Mouse (Mus musculus) intestine, postnatal 0 days (tissue): ENCODE results near the gene Atp2b4. TPM values are rescaled to one million over a fixed set of nuclear protein-coding genes. Genes with fewer than 3 reads are reported as not detected.

Source experiments
- ATAC-seq: fragments of 200-750 bp; cut with Nextera tagmentation; 2 replicates; pipeline ENCODE4 v1.8.0; 2017; ENCODE audit warnings: mild to moderate bottlenecking, moderate TSS enrichment, moderate library complexity
- H3K27ac ChIP-seq: fragments of 300-500 bp; sonication (generic); 2 replicates; pipeline ENCODE4 v1.5.1; 2014; ENCODE audit warnings: mild to moderate bottlenecking, low read depth, low read length, moderate library complexity
- H3K27me3 ChIP-seq: fragments of 300-500 bp; sonication (generic); replicated peaks from 2 replicates; pipeline ENCODE4 v1.6.1; 2014; ENCODE audit warnings: low read length, mixed read lengths; ENCODE audit not compliant: control insufficient read depth, insufficient read depth
- H3K36me3 ChIP-seq: fragments of 300-500 bp; sonication (generic); 2 replicates; pipeline ENCODE4 v1.6.1; 2014; ENCODE audit warnings: mild to moderate bottlenecking, moderate library complexity; ENCODE audit not compliant: control insufficient read depth, insufficient read depth
- H3K4me1 ChIP-seq: fragments of 300-500 bp; sonication (generic); replicated peaks from 2 replicates; pipeline ENCODE4 v1.6.1; 2014; ENCODE audit warnings: antibody characterized with exemption, low read length, mixed read lengths; ENCODE audit not compliant: control insufficient read depth, insufficient read depth
- H3K4me2 ChIP-seq: fragments of 300-500 bp; sonication (generic); replicated peaks from 2 replicates; pipeline ENCODE4 v1.6.1; 2014; ENCODE audit warnings: low read depth, mild to moderate bottlenecking, moderate library complexity
- H3K4me3 ChIP-seq: fragments of 300-500 bp; sonication (generic); 2 replicates; pipeline ENCODE4 v1.5.1; 2014; ENCODE audit warnings: low read depth, low read length
- H3K9ac ChIP-seq: fragments of 300-500 bp; sonication (generic); 2 replicates; pipeline ENCODE4 v1.6.1; 2014; ENCODE audit warnings: mild to moderate bottlenecking, low read depth, low read length
- H3K9me3 ChIP-seq: fragments of 300-500 bp; sonication (generic); 2 replicates; pipeline ENCODE4 v1.6.1; 2016; ENCODE audit warnings: mixed run types; ENCODE audit not compliant: control insufficient read depth
- CTCF ChIP-seq: sonication (generic); IDR thresholded peaks from 2 replicates; pipeline ENCODE4 v1.5.1; 2016; ENCODE audit warnings: low read depth, mild to moderate bottlenecking, control low read depth, antibody characterized with exemption, moderate library complexity
- WGBS: fragments of 180-500 bp; shearing (Covaris S2); extraction: QIAGEN DNeasy Blood & Tissue Kit; methylation state at CpG from one replicate; pipeline ENCODE4 v1.1.7; 2014; 5-methylcytosine and 5-hydroxymethylcytosine counted together
- polyA plus RNA-seq: library from polyadenylated mRNA; unstranded; fragments of >200 nt; fragmentation: Nextera tagmentation; extraction: Ambion mirVana; gene quantifications from 2 replicates; pipeline ENCODE4 v1.2.1, GENCODE M21; 2015

Gene Atp2b4
- polyA plus RNA-seq, 1 experiment from 2014 or later: 9.8 TPM

- no peak overlapping the region for H3K4me3 ChIP-seq
- peaks cover 13% of the 10 kb centered on the region for H3K4me1 ChIP-seq
- no peaks in the 10 kb centered on the region for H3K36me3 ChIP-seq
- H3K9ac ChIP-seq: no peak overlapping the region
- no peaks in the 10 kb centered on the region for H3K27me3 ChIP-seq
- H3K4me2 ChIP-seq: no peak overlapping the region
- no peak for ATAC-seq
- no peaks in the 10 kb centered on the region for H3K9me3 ChIP-seq
- TF ChIP-seq CTCF: no peak
- WGBS: 97% methylated on average over 12 of the region's 12 CpGs
- no peak overlapping the region for H3K27ac ChIP-seq
Observed at GRCm38 (mm10) chr1:133697935-133698620, 102.8 kb downstream of the Atp2b4 start.

- no peak overlapping the region for H3K27ac ChIP-seq
- no peak for TF ChIP-seq CTCF
- WGBS: 25% methylated on average over 7 of the region's 7 CpGs
- ATAC-seq: no peak
- peaks cover 13% of the 10 kb centered on the region for H3K4me1 ChIP-seq
- H3K4me2 ChIP-seq: no peak overlapping the region
- no peak overlapping the region for H3K9ac ChIP-seq
- no peaks in the 10 kb centered on the region for H3K36me3 ChIP-seq
- H3K27me3 ChIP-seq: no peaks in the 10 kb centered on the region
- H3K9me3 ChIP-seq: no peaks in the 10 kb centered on the region
- H3K4me3 ChIP-seq: no peak overlapping the region
Observed at GRCm38 (mm10) chr1:133695901-133696300, 104.9 kb downstream of the Atp2b4 start.

- H3K27me3 ChIP-seq: no peaks in the 10 kb centered on the region
- no peak overlapping the region for H3K4me2 ChIP-seq
- H3K9ac ChIP-seq: no peak overlapping the region
- no peaks in the 10 kb centered on the region for H3K36me3 ChIP-seq
- TF ChIP-seq CTCF: no peak
- ATAC-seq: no peak
- H3K4me3 ChIP-seq: no peak overlapping the region
- peaks cover 13% of the 10 kb centered on the region for H3K4me1 ChIP-seq
- 0 out of 2 replicates have a peak overlapping the region, but pooled peaks have one; percentile 35 for H3K27ac ChIP-seq
- 93% methylated on average over 1 of the region's 1 CpGs for whole genome bisulfite sequencing
- H3K9me3 ChIP-seq: no peaks in the 10 kb centered on the region
Observed at GRCm38 (mm10) chr1:133694876-133695275, 106.0 kb downstream of the Atp2b4 start.

- Histone ChIP-seq H3K9me3 (no peaks in the 10 kb centered on the region), H3K27me3 (no peaks in the 10 kb centered on the region), H3K36me3 (no peaks in the 10 kb centered on the region), H3K4me2 (no peak overlapping the region), H3K4me3 (no peak overlapping the region), H3K4me1 (peaks cover 13% of the 10 kb centered on the region), H3K27ac (peak overlapping the region; percentile 35; the same call in 1 of the 2 replicates), H3K9ac (no peak overlapping the region)
- ATAC-seq: peak; percentile 85
- 4% methylated on average over 1 of the region's 1 CpGs for WGBS
- no peak for TF ChIP-seq CTCF
Observed at GRCm38 (mm10) chr1:133694301-133694700, 106.5 kb downstream of the Atp2b4 start.

GRCm38 (mm10) chr1:133693536-133694114 lies 107.2 kb downstream of the Atp2b4 start:
- Histone ChIP-seq H3K9ac (no peak overlapping the region), H3K9me3 (no peaks in the 10 kb centered on the region), H3K27me3 (no peaks in the 10 kb centered on the region), H3K4me1 (peaks cover 13% of the 10 kb centered on the region), H3K4me2 (no peak overlapping the region), H3K4me3 (no peak overlapping the region), H3K36me3 (no peaks in the 10 kb centered on the region), H3K27ac (no peak overlapping the region)
- TF ChIP-seq CTCF: no peak
- no peak for ATAC-seq
- 70% methylated on average over 11 of the region's 11 CpGs for WGBS

GRCm38 (mm10) chr1:133692195-133692594 lies 108.6 kb downstream of the Atp2b4 start:
- TF ChIP-seq CTCF: no peak
- no peak overlapping the region for H3K4me3 ChIP-seq
- H3K9me3 ChIP-seq: no peaks in the 10 kb centered on the region
- peaks cover 13% of the 10 kb centered on the region for H3K4me1 ChIP-seq
- H3K4me2 ChIP-seq: no peak overlapping the region
- no peaks in the 10 kb centered on the region for H3K36me3 ChIP-seq
- H3K27me3 ChIP-seq: no peaks in the 10 kb centered on the region
- WGBS: 38% methylated on average over 4 of the region's 4 CpGs
- H3K27ac ChIP-seq: no peak overlapping the region
- no peak overlapping the region for H3K9ac ChIP-seq
- no peak for ATAC-seq
